In genomic region chr17:21530645-21531330, GRCm38 (mm10) we compare ENCODE assay signal across 19 mouse cellular contexts. TPM values are rescaled to one million over a fixed set of nuclear protein-coding genes. Genes with fewer than 3 reads are reported as not detected.
DNase-seq lines count a peak whose midpoint lies in the region; ATAC-seq and TF ChIP-seq lines count a peak whose summit lies in the region.
"Had no signal": no experiment of that assay in that cellular context is flagged by ENCODE, and none has a peak within 500 bp of the region (broad histone marks: within the 10 kb centered on the region; RNA-seq: fewer than 3 reads in every experiment).

No protein-coding gene starts in this region.

- no peak overlapping the region for H3K4me3 ChIP-seq in heart, embryonic 10.5 days
- H3K4me3 ChIP-seq in lung, embryonic 14.5 days (ENCODE audit: low read depth, low read length): no peak overlapping the region

- ATAC-seq in lung, embryonic 14.5 days (ENCODE audit: insufficient read depth): no peak
- ATAC-seq: forebrain, embryonic 15.5 days; intestine, embryonic 16.5 days; lung, postnatal 0 days; midbrain, embryonic 13.5 days had no signal

- DNase-seq in adrenal gland, postnatal 14 days: peak; percentile 20
- DNase-seq in adrenal gland, postnatal 10 days: no peak
- DNase-seq in heart, embryonic 10.5 days (ENCODE audit: low spot score): peak; percentile 58
- DNase-seq in heart, postnatal 14 days: no peak
- DNase-seq in lung, embryonic 14.5 days: no peak
- no peak for DNase-seq in lung, postnatal 14 days
- no peak for DNase-seq in layer of hippocampus, adult 9-11 months
- DNase-seq: adrenal gland, adult 8-10 months; spleen, adult 18-20 months; thymus, postnatal 25 days had no signal

- whole genome bisulfite sequencing in heart, embryonic 10.5 days: 69% methylated on average over 5 of the region's 5 CpGs
- 70% methylated on average over 5 of the region's 5 CpGs for WGBS in lung, embryonic 14.5 days

- H3K27ac ChIP-seq in heart, embryonic 10.5 days: no peak overlapping the region
- H3K27ac ChIP-seq in lung, embryonic 14.5 days (ENCODE audit: low read depth): 0 out of 2 replicates have a peak overlapping the region, but pooled peaks have one; percentile 96
- H3K27ac ChIP-seq: liver, embryonic 15.5 days had no signal

- H3K9ac ChIP-seq in lung, embryonic 14.5 days: no peak overlapping the region

- no peaks in the 10 kb centered on the region for H3K27me3 ChIP-seq in heart, embryonic 10.5 days (ENCODE audit: insufficient read depth, poor library complexity, severe bottlenecking)
- H3K27me3 ChIP-seq in lung, embryonic 14.5 days (ENCODE audit: insufficient read depth, low read length): no peaks in the 10 kb centered on the region
- H3K27me3 ChIP-seq: embryonic facial prominence, embryonic 12.5 days; forebrain, embryonic 15.5 days; hindbrain, embryonic 15.5 days; limb, embryonic 15.5 days; liver, embryonic 15.5 days; midbrain, embryonic 13.5 days; neural tube, embryonic 15.5 days had no signal

- H3K9me3 ChIP-seq in heart, embryonic 10.5 days: no peaks in the 10 kb centered on the region
- H3K9me3 ChIP-seq in lung, embryonic 14.5 days (ENCODE audit: low read depth, low read length): no peaks in the 10 kb centered on the region
- H3K9me3 ChIP-seq: embryonic facial prominence, embryonic 12.5 days; forebrain, embryonic 15.5 days; hindbrain, embryonic 15.5 days; limb, embryonic 15.5 days; liver, embryonic 15.5 days; midbrain, embryonic 13.5 days; neural tube, embryonic 15.5 days had no signal

- intact Hi-C loops in heart, postnatal 14 days (cut with DNase I): loop anchor here (10.0 kb wide), 1 partner anchor 586 kb away; the partner anchor contains the start of gene Ppp2r1a

- no peak for TF ChIP-seq CTCF in lung, embryonic 14.5 days (IDR thresholded peaks at IDR 0.05; ENCODE audit: low read depth)

- no peak overlapping the region for H3K4me2 ChIP-seq in lung, embryonic 14.5 days

- no peaks in the 10 kb centered on the region for H3K36me3 ChIP-seq in heart, embryonic 10.5 days
- H3K36me3 ChIP-seq in lung, embryonic 14.5 days (ENCODE audit: insufficient read depth): no peaks in the 10 kb centered on the region
- H3K36me3 ChIP-seq: embryonic facial prominence, embryonic 12.5 days; forebrain, embryonic 15.5 days; hindbrain, embryonic 15.5 days; limb, embryonic 15.5 days; liver, embryonic 15.5 days; midbrain, embryonic 13.5 days; neural tube, embryonic 15.5 days had no signal

- peaks cover 16% of the 10 kb centered on the region for H3K4me1 ChIP-seq in heart, embryonic 10.5 days
- H3K4me1 ChIP-seq in lung, embryonic 14.5 days (ENCODE audit: insufficient read depth): peaks cover 8% of the 10 kb centered on the region; the same call in 1 of the 2 replicates

RNA-seq across cellular contexts. Expression of gene Zfp52, which starts 4.6 kb away (rescaled TPM):
- 30.6 and 31.5 TPM in 2 replicates for total RNA-seq in adrenal gland, postnatal 14 days (2021)
- total RNA-seq in adrenal gland, postnatal 10 days (2021): 10 to 100 TPM; 20.0 to 23.6 TPM
- polyA plus RNA-seq in heart, embryonic 10.5 days (2016; fragmentation: Nextera tagmentation; extraction: Ambion mirVana): 2.0 and 2.1 TPM in 2 replicates
- total RNA-seq in heart, postnatal 14 days (2021): 1 to 10 TPM; 3.8 to 5.4 TPM
- 4.5 and 4.6 TPM in 2 replicates for polyA plus RNA-seq in lung, embryonic 14.5 days (2014; fragmentation: Nextera tagmentation; extraction: Ambion mirVana)

RNA-seq across cellular contexts. Expression of gene Zfp948, which starts 36.0 kb away (rescaled TPM):
- total RNA-seq in adrenal gland, postnatal 14 days (2021): 10.2 and 12.9 TPM in 2 replicates
- total RNA-seq in adrenal gland, postnatal 10 days (2021): 10 to 100 TPM; 10.3 to 11.4 TPM
- 15.6 and 19.0 TPM in 2 replicates for polyA plus RNA-seq in heart, embryonic 10.5 days (2016; fragmentation: Nextera tagmentation; extraction: Ambion mirVana)
- total RNA-seq in heart, postnatal 14 days (2021): 1 to 10 TPM; 4.2 to 5.3 TPM
- 21.3 and 24.9 TPM in 2 replicates for polyA plus RNA-seq in lung, embryonic 14.5 days (2014; fragmentation: Nextera tagmentation; extraction: Ambion mirVana)

RNA-seq across cellular contexts. Expression of gene Zfp53, which starts 42.0 kb away (rescaled TPM):
- total RNA-seq in adrenal gland, postnatal 14 days (2021): 4.8 and 5.6 TPM in 2 replicates
- total RNA-seq in adrenal gland, postnatal 10 days (2021): 1 to 10 TPM; 4.1 to 6.3 TPM
- 6.4 and 8.0 TPM in 2 replicates for polyA plus RNA-seq in heart, embryonic 10.5 days (2016; fragmentation: Nextera tagmentation; extraction: Ambion mirVana)
- 1 to 10 TPM; 2.4 to 2.9 TPM for total RNA-seq in heart, postnatal 14 days (2021)
- 9.7 and 10.5 TPM in 2 replicates for polyA plus RNA-seq in lung, embryonic 14.5 days (2014; fragmentation: Nextera tagmentation; extraction: Ambion mirVana)

Comparison
In these comparisons a context has a peak if more than half of its experiments do, and no peak if none do; other contexts are left out.
1. DNase-seq: peak in adrenal gland, postnatal 14 days (single experiment) and heart, embryonic 10.5 days (single experiment); none in adrenal gland, postnatal 10 days (single experiment), heart, postnatal 14 days (0 of 2), lung, embryonic 14.5 days (single experiment), lung, postnatal 14 days (single experiment) and layer of hippocampus, adult 9-11 months (single experiment).